Mouse (Mus musculus): ENCODE data around the gene Pcsk6.

- TF ChIP-seq CTCF (IDR thresholded peaks at IDR 0.05; ENCODE audit: low read depth): peak; percentile 46
- TF ChIP-seq EP300 (optimal IDR thresholded peaks at IDR 0.05): no peak
Measured at GRCm38 (mm10) chr7:65885819-65886218, 24.3 kb downstream of the Pcsk6 start.
